Mouse (Mus musculus): ENCODE data around the gene Cfc1.

GRCm38 (mm10) chr1:34511027-34511426 lies 24.4 kb upstream of the Cfc1 start:
- TF ChIP-seq CTCF (IDR thresholded peaks at IDR 0.05 in 2 of 3, conservative IDR thresholded peaks at IDR 0.05 in 1 of 3; ENCODE audit: control insufficient read depth in 1 of 3, insufficient read depth in 1 of 3, low read depth in 2 of 3, low read length in 3 of 3, poor library complexity in 1 of 3, severe bottlenecking in 1 of 3), result peak; percentile 76 to 88 (median 86)
- no peak for TF ChIP-seq USF1 (IDR thresholded peaks at IDR 0.05; ENCODE audit: low read depth, low read length)
- no peak for TF ChIP-seq POLR2A (IDR thresholded peaks at IDR 0.05; ENCODE audit: control insufficient read depth in 1 of 2, insufficient read depth in 1 of 2, low read depth in 1 of 2, low read length in 2 of 2, poor library complexity in 1 of 2)
